ENCODE assay signal across 14 mouse cellular contexts in the genomic region with DNA sequence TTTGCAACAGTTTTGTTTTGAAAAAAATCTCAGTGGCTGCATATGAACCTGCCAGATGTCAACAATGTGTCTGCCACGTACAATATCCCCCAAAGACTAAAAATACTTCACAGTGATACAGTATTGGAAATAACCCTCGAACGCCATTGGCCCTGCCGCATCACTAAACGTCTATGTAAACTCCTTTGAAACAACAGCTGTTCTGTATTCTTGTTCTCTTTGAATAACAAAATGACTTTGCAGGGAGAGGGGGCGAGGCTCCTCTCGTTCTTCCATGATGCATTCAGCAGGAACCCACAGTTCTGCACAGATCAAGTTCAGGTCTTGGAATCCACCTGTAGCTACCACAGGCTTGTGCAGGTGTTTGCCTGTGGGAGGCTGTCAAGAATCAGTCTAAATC.
DNase-seq lines count a peak whose midpoint lies in the region; ATAC-seq and TF ChIP-seq lines count a peak whose summit lies in the region.
"Had no signal": no experiment of that assay in that cellular context is flagged by ENCODE, and none has a peak within 500 bp of the region (broad histone marks: within the 10 kb centered on the region; RNA-seq: fewer than 3 reads in every experiment).

No protein-coding gene starts in this region.

- H3K4me3 ChIP-seq in forebrain, embryonic 13.5 days, result no peak overlapping the region
- H3K4me3 ChIP-seq in forebrain, embryonic 11.5 days (ENCODE audit: low read depth, low read length), result no peak overlapping the region
- no peak overlapping the region for H3K4me3 ChIP-seq in CH12.LX (replicated peaks in 1 of 3; ENCODE audit: low read depth in 2 of 3, low read length in 2 of 3, poor library complexity in 1 of 3)

- intact Hi-C loops in left cerebral cortex, postnatal 36 days (cut with DNase I), result no loop called here

- no peak overlapping the region for H3K4me2 ChIP-seq in forebrain, embryonic 13.5 days
- no peak overlapping the region for H3K4me2 ChIP-seq in forebrain, embryonic 11.5 days (ENCODE audit: low read depth, low read length, severe bottlenecking)
- peak overlapping the region; percentile 61; the same call in 1 of the 2 replicates for H3K4me2 ChIP-seq in CH12.LX (ENCODE audit: insufficient read depth, low read depth, poor library complexity, severe bottlenecking)
- H3K4me2 ChIP-seq: midbrain, embryonic 11.5 days had no signal

- no peaks in the 10 kb centered on the region for H3K27me3 ChIP-seq in forebrain, embryonic 13.5 days
- no peaks in the 10 kb centered on the region for H3K27me3 ChIP-seq in forebrain, embryonic 11.5 days (ENCODE audit: control insufficient read depth, insufficient read depth, low read length)
- H3K27me3 ChIP-seq in CH12.LX (replicated peaks), result no peaks in the 10 kb centered on the region

- H3K9ac ChIP-seq in forebrain, embryonic 13.5 days, result no peak overlapping the region
- H3K9ac ChIP-seq in forebrain, embryonic 11.5 days (ENCODE audit: low read length), result no peak overlapping the region
- H3K9ac ChIP-seq in CH12.LX (ENCODE audit: insufficient read depth, low read depth), result no peak overlapping the region
- H3K9ac ChIP-seq: liver, embryonic 14.5 days had no signal

- no peaks in the 10 kb centered on the region for H3K9me3 ChIP-seq in forebrain, embryonic 13.5 days (replicated peaks)
- H3K9me3 ChIP-seq in forebrain, embryonic 11.5 days (ENCODE audit: control insufficient read depth, low read length), result no peaks in the 10 kb centered on the region
- no peaks in the 10 kb centered on the region for H3K9me3 ChIP-seq in CH12.LX (replicated peaks; ENCODE audit: low read length)

- peaks cover 28% of the 10 kb centered on the region for H3K4me1 ChIP-seq in forebrain, embryonic 13.5 days
- no peaks in the 10 kb centered on the region; the same call in 1 of the 2 replicates for H3K4me1 ChIP-seq in forebrain, embryonic 11.5 days (replicated peaks; ENCODE audit: control insufficient read depth, insufficient read depth, low read length)
- peaks cover 0 to 5% of the 10 kb centered on the region in 2 experiments; a peak in 1 of 4 replicates for H3K4me1 ChIP-seq in CH12.LX (ENCODE audit: control insufficient read depth in 1 of 2, insufficient read depth in 2 of 2)

- no peak for TF ChIP-seq CTCF in CH12.LX (conservative IDR thresholded peaks at IDR 0.05 in 1 of 2, IDR thresholded peaks at IDR 0.05 in 1 of 2; ENCODE audit: low read depth in 2 of 2, low read length in 2 of 2)

- no peak for TF ChIP-seq RAD21 in CH12.LX (IDR thresholded peaks at IDR 0.05; ENCODE audit: low read depth, low read length)

- H3K27ac ChIP-seq in forebrain, embryonic 13.5 days, result no peak overlapping the region
- H3K27ac ChIP-seq in forebrain, embryonic 11.5 days (ENCODE audit: low read depth, low read length), result no peak overlapping the region
- no peak overlapping the region for H3K27ac ChIP-seq in CH12.LX (ENCODE audit: insufficient read depth, low read depth)
- H3K27ac ChIP-seq: liver, embryonic 14.5 days had no signal

- no peaks in the 10 kb centered on the region for H3K36me3 ChIP-seq in forebrain, embryonic 13.5 days (ENCODE audit: poor library complexity, severe bottlenecking)
- no peaks in the 10 kb centered on the region for H3K36me3 ChIP-seq in forebrain, embryonic 11.5 days (ENCODE audit: control insufficient read depth, insufficient read depth, low read length)
- no peaks in the 10 kb centered on the region for H3K36me3 ChIP-seq in CH12.LX (replicated peaks in 1 of 2; ENCODE audit: control insufficient read depth in 1 of 2, insufficient read depth in 1 of 2, low read length in 1 of 2)

- in situ Hi-C loops in CH12.LX (cut with MboI; ENCODE audit: low pct_ligation_motif_present, low pct_unique_long_range_greater_than_20kb, low sequenced_read_pairs), result no loop called here

- ATAC-seq in forebrain, embryonic 13.5 days, result peak; percentile 21; the same call in 1 of the 2 replicates
- no peak for ATAC-seq in forebrain, embryonic 11.5 days (replicated peaks; ENCODE audit: low FRiP score)
- ATAC-seq in megakaryocyte, adult 5-6 weeks (ENCODE audit: poor library complexity, severe bottlenecking), result no peak

- 35% methylated on average over 7 of the region's 7 CpGs for WGBS in forebrain, embryonic 13.5 days
- WGBS in forebrain, embryonic 11.5 days, result 63% methylated on average over 7 of the region's 7 CpGs

- DNase-seq in forebrain, embryonic 11.5 days (ENCODE audit: low spot score), result no peak
- DNase-seq in CH12.LX (ENCODE audit: extremely low read depth), result no peak
- peak; percentile 66 to 84 for DNase-seq in layer of hippocampus, adult 18-20 months (ENCODE audit: low spot score in 2 of 2)
- DNase-seq in left cerebral cortex, postnatal 36 days (ENCODE audit: low spot score in 2 of 2), result peak; percentile 56 to 65
- DNase-seq in c-Kit-positive CD71-positive TER-119-positive erythroid progenitor cells, embryonic 14.5 days (ENCODE audit: low spot score), result no peak
- no peak for DNase-seq in cerebellum, postnatal 36 days
- DNase-seq: adrenal gland, postnatal 36 days; cerebellum, postnatal 25 days; kidney, adult 8-10 months; thymus, postnatal 25 days had no signal

- dilution Hi-C loops in CH12.LX (cut with MboI; ENCODE audit: extremely low pct_ligation_motif_present, extremely low pct_unique_long_range_greater_than_20kb, low sequenced_read_pairs), result no loop called here

- no peak for TF ChIP-seq EP300 in CH12.LX (IDR thresholded peaks at IDR 0.05; ENCODE audit: low read length)

- H3K79me2 ChIP-seq in CH12.LX (replicated peaks; ENCODE audit: control insufficient read depth, extremely low read depth, insufficient read depth, poor library complexity, severe bottlenecking), result no peaks in the 10 kb centered on the region

- TF ChIP-seq POLR2A in CH12.LX (IDR thresholded peaks at IDR 0.05; ENCODE audit: low read depth, low read length), result no peak

TF ChIP-seq in CH12.LX, 34 proteins besides CTCF, POLR2A, EP300 and RAD21:
- TF ChIP-seq MAZ (IDR thresholded peaks at IDR 0.05; ENCODE audit: low read depth, low read length) (no peak), ZKSCAN1 (IDR thresholded peaks at IDR 0.05; ENCODE audit: borderline replicate concordance, low read depth, low read length) (no peak)
TF ChIP-seq in CH12.LX: peak in this region for 0.

Comparison
In these comparisons a context has a peak if more than half of its experiments do, and no peak if none do; other contexts are left out.
1. DNase-seq: peak in layer of hippocampus, adult 18-20 months (2 of 2) and left cerebral cortex, postnatal 36 days (2 of 2); none in forebrain, embryonic 11.5 days (single experiment), CH12.LX (single experiment), c-Kit-positive CD71-positive TER-119-positive erythroid progenitor cells, embryonic 14.5 days (single experiment) and cerebellum, postnatal 36 days (0 of 2).